Mouse (Mus musculus) limb, embryonic 11.5 days (tissue): Measurements from ENCODE around the gene Olfr1155. TPM values are rescaled to one million over a fixed set of nuclear protein-coding genes. Genes with fewer than 3 reads are reported as not detected.

Source experiments
- ATAC-seq: fragments of 200-750 bp; cut with Nextera tagmentation; 2 replicates; pipeline ENCODE4 v1.8.0; 2017; ENCODE audit warnings: low read depth; ENCODE audit not compliant: insufficient number of reproducible peaks, low FRiP score, low TSS enrichment
- DNase-seq: peaks from one replicate; pipeline ENCODE4 v3.0.0-alpha.2; 2015; ENCODE audit warnings: low spot score
- H3K27ac ChIP-seq: fragments of 300-500 bp; sonication (generic); replicated peaks from 2 replicates; pipeline ENCODE4 v1.5.1; 2014; ENCODE audit warnings: low read depth, mild to moderate bottlenecking, low read length
- H3K27me3 ChIP-seq: fragments of 300-500 bp; sonication (generic); 2 replicates; pipeline ENCODE4 v1.6.1; 2014; ENCODE audit warnings: mild to moderate bottlenecking, low read length, mixed read lengths; ENCODE audit not compliant: control insufficient read depth, insufficient read depth
- H3K36me3 ChIP-seq: fragments of 300-500 bp; sonication (generic); 2 replicates; pipeline ENCODE4 v1.6.1; 2014; ENCODE audit warnings: mild to moderate bottlenecking, low read length, moderate library complexity, mixed read lengths; ENCODE audit not compliant: control insufficient read depth, insufficient read depth
- H3K4me1 ChIP-seq: fragments of 300-500 bp; sonication (generic); 2 replicates; pipeline ENCODE4 v1.6.1; 2014; ENCODE audit warnings: low read length, mixed read lengths; ENCODE audit not compliant: control insufficient read depth, insufficient read depth
- H3K4me2 ChIP-seq: fragments of 300-500 bp; sonication (generic); 2 replicates; pipeline ENCODE4 v1.6.1; 2014; ENCODE audit warnings: low read depth, mild to moderate bottlenecking, moderate library complexity; ENCODE audit not compliant: severe bottlenecking
- H3K4me3 ChIP-seq: fragments of 300-500 bp; sonication (generic); 2 replicates; pipeline ENCODE4 v1.5.1; 2014; ENCODE audit warnings: low read depth, low read length
- H3K9ac ChIP-seq: fragments of 300-500 bp; sonication (generic); 2 replicates; pipeline ENCODE4 v1.6.1; 2014; ENCODE audit warnings: mild to moderate bottlenecking, low read length
- H3K9me3 ChIP-seq: fragments of 300-500 bp; sonication (generic); 2 replicates; pipeline ENCODE4 v1.6.1; 2016; ENCODE audit warnings: low read length; ENCODE audit not compliant: control insufficient read depth
- WGBS: fragments of 180-500 bp; shearing (Covaris S2); extraction: QIAGEN DNeasy Blood & Tissue Kit; methylation state at CpG from one replicate; pipeline ENCODE4 v1.1.7; 2014; 5-methylcytosine and 5-hydroxymethylcytosine counted together
- polyA plus RNA-seq: library from polyadenylated mRNA; unstranded; fragments of >200 nt; fragmentation: Nextera tagmentation; extraction: Ambion mirVana; gene quantifications from 2 replicates; pipeline ENCODE4 v1.2.1, GENCODE M21; 2014

The Olfr1155 gene
- not detected in 2 replicates for polyA plus RNA-seq

GRCm38 (mm10) chr2:87945037-87945436, at the start of gene Olfr1155:
Gene Olfr1155, minus strand, starts transcription at chr2:87945137.
- ATAC-seq (no peak), DNase-seq (no peak)
- Histone ChIP-seq H3K36me3 (no peaks in the 10 kb centered on the region), H3K27me3 (no peaks in the 10 kb centered on the region), H3K4me1 (no peaks in the 10 kb centered on the region), H3K4me3 (no peak within 1 kb of the TSS), H3K27ac (no peak within 1 kb of the TSS), H3K4me2 (no peak within 1 kb of the TSS), H3K9ac (no peak within 1 kb of the TSS), H3K9me3 (no peaks in the 10 kb centered on the region)
- 92% methylated on average over 1 of the region's 1 CpGs for WGBS

GRCm38 (mm10) chr2:87989813-87990212, 44.9 kb upstream of the Olfr1155 start, which contains the start of gene Olfr1158:
Gene Olfr1158, plus strand, starts transcription at chr2:87990113.
- H3K4me3 ChIP-seq = no peak within 1 kb of the TSS
- no peak within 1 kb of the TSS for H3K4me2 ChIP-seq

GRCm38 (mm10) chr2:87974563-87974962, 29.6 kb upstream of the Olfr1155 start, which contains the start of gene Olfr74:
Gene Olfr74, minus strand, starts transcription at chr2:87974663.
- H3K27me3 ChIP-seq = no peaks in the 10 kb centered on the region
- H3K9me3 ChIP-seq = no peaks in the 10 kb centered on the region
- H3K4me3 ChIP-seq = no peak within 1 kb of the TSS
- DNase-seq = no peak
- no peak within 1 kb of the TSS for H3K4me2 ChIP-seq
- no peak for ATAC-seq
- no peaks in the 10 kb centered on the region for H3K36me3 ChIP-seq
- WGBS = 80% methylated on average over 3 of the region's 3 CpGs
- no peak within 1 kb of the TSS for H3K9ac ChIP-seq
- H3K4me1 ChIP-seq = no peaks in the 10 kb centered on the region
- no peak within 1 kb of the TSS for H3K27ac ChIP-seq

More at GRCm38 (mm10) chr2:87989813-87990212, 44.9 kb upstream of the Olfr1155 start, which contains the start of gene Olfr1158:
- no peak for ATAC-seq
- Histone ChIP-seq H3K27me3 (no peaks in the 10 kb centered on the region), H3K36me3 (no peaks in the 10 kb centered on the region), H3K9ac (no peak within 1 kb of the TSS), H3K4me1 (no peaks in the 10 kb centered on the region), H3K9me3 (no peaks in the 10 kb centered on the region), H3K27ac (no peak within 1 kb of the TSS)
- no peak for DNase-seq

GRCm38 (mm10) chr2:87968199-87968598, 23.3 kb upstream of the Olfr1155 start, which contains the start of gene Olfr1157:
Gene Olfr1157, minus strand, starts transcription at chr2:87968299.
- H3K36me3 ChIP-seq = no peaks in the 10 kb centered on the region
- ATAC-seq = no peak
- no peaks in the 10 kb centered on the region for H3K9me3 ChIP-seq
- H3K9ac ChIP-seq = no peak within 1 kb of the TSS
- H3K4me2 ChIP-seq = no peak within 1 kb of the TSS
- DNase-seq = no peak
- H3K4me1 ChIP-seq = no peaks in the 10 kb centered on the region
- no peaks in the 10 kb centered on the region for H3K27me3 ChIP-seq
- H3K4me3 ChIP-seq = no peak within 1 kb of the TSS
- no peak within 1 kb of the TSS for H3K27ac ChIP-seq
- 95% methylated on average over 4 of the region's 4 CpGs for WGBS

- DNase-seq (no peak), ATAC-seq (no peak)
- Histone ChIP-seq H3K4me2 (no peak within 1 kb of the TSS), H3K27me3 (no peaks in the 10 kb centered on the region), H3K9ac (no peak within 1 kb of the TSS), H3K4me1 (no peaks in the 10 kb centered on the region), H3K36me3 (no peaks in the 10 kb centered on the region), H3K27ac (no peak within 1 kb of the TSS), H3K4me3 (no peak within 1 kb of the TSS), H3K9me3 (no peaks in the 10 kb centered on the region)
These were observed 8.1 kb upstream of the Olfr1155 start, which contains the start of gene Olfr1156 for GRCm38 (mm10) chr2:87953000-87953399. Gene Olfr1156, minus strand, starts transcription at chr2:87953100.

- Histone ChIP-seq H3K4me3 (no peak within 1 kb of the TSS), H3K36me3 (no peaks in the 10 kb centered on the region), H3K9ac (no peak within 1 kb of the TSS), H3K27ac (no peak within 1 kb of the TSS), H3K4me1 (no peaks in the 10 kb centered on the region), H3K4me2 (no peak within 1 kb of the TSS), H3K27me3 (no peaks in the 10 kb centered on the region), H3K9me3 (no peaks in the 10 kb centered on the region)
- ATAC-seq (no peak), DNase-seq (no peak)
- 94% methylated on average over 1 of the region's 1 CpGs for WGBS
These were observed 39.9 kb downstream of the Olfr1155 start, which contains the start of gene Olfr1154 for GRCm38 (mm10) chr2:87905066-87905465. Gene Olfr1154, minus strand, starts transcription at chr2:87905166.

- H3K9me3 ChIP-seq = no peaks in the 10 kb centered on the region
- no peaks in the 10 kb centered on the region for H3K27me3 ChIP-seq
- no peak within 1 kb of the TSS for H3K9ac ChIP-seq
- 78% methylated on average over 1 of the region's 1 CpGs for WGBS
- no peak for ATAC-seq
- H3K27ac ChIP-seq = no peak within 1 kb of the TSS
- no peak within 1 kb of the TSS for H3K4me3 ChIP-seq
- DNase-seq = no peak
- no peaks in the 10 kb centered on the region for H3K4me1 ChIP-seq
- H3K36me3 ChIP-seq = no peaks in the 10 kb centered on the region
- no peak within 1 kb of the TSS for H3K4me2 ChIP-seq
These were observed 50.3 kb downstream of the Olfr1155 start, which contains the start of gene Olfr1153 for GRCm38 (mm10) chr2:87894662-87895061. Gene Olfr1153, plus strand, starts transcription at chr2:87894962.
